Mouse (Mus musculus): ENCODE measurements around the gene Sgk2.

- no peak for TF ChIP-seq POLR2A (IDR thresholded peaks at IDR 0.05; ENCODE audit: borderline replicate concordance, extremely low read depth, low read depth, low read length)
- no peak for TF ChIP-seq CTCF (IDR thresholded peaks at IDR 0.05; ENCODE audit: insufficient read depth, low read length)
Measured at GRCm38 (mm10) chr2:162943148-162943846, 43.8 kb upstream of the Sgk2 start, which contains the start of gene L3mbtl1.
